Mouse (Mus musculus): Measurements from ENCODE around the gene Atf5. TPM values are rescaled to one million over a fixed set of nuclear protein-coding genes. Genes with fewer than 3 reads are reported as not detected.

Gene Atf5
- total RNA-seq, 1 experiment = 16.9 TPM

- no peak for TF ChIP-seq MAFK (IDR thresholded peaks at IDR 0.05; ENCODE audit: insufficient read depth, low read depth, low read length)
- TF ChIP-seq HCFC1 (IDR thresholded peaks at IDR 0.05; ENCODE audit: borderline replicate concordance, insufficient read depth, low read length) = no peak
- TF ChIP-seq CHD2 (IDR thresholded peaks at IDR 0.05; ENCODE audit: low read depth, low read length) = no peak
- TF ChIP-seq ZC3H11A (IDR thresholded peaks at IDR 0.05; ENCODE audit: borderline replicate concordance, low read depth, low read length) = no peak
- TF ChIP-seq ZNF384 (IDR thresholded peaks at IDR 0.05; ENCODE audit: low read depth, low read length) = no peak
- Histone ChIP-seq H3K4me3 (ENCODE audit: insufficient read depth in 1 of 2, low read depth in 1 of 2, low read length in 2 of 2, poor library complexity in 1 of 2, severe bottlenecking in 1 of 2) (no peak overlapping the region), H3K4me1 (ENCODE audit: control insufficient read depth in 2 of 2, insufficient read depth in 2 of 2, low read length in 2 of 2, poor library complexity in 1 of 2) (peaks cover 0 to 7% of the 10 kb centered on the region in 2 experiments; a peak in 2 of 4 replicates), H3K27ac (ENCODE audit: insufficient read depth, low read depth, low read length, poor library complexity, severe bottlenecking) (no peak overlapping the region), H3K9me3 (ENCODE audit: control insufficient read depth, insufficient read depth, low read depth, low read length) (no peaks in the 10 kb centered on the region), H3K36me3 (ENCODE audit: control insufficient read depth, insufficient read depth, low read length, poor library complexity, severe bottlenecking) (peaks cover 6% of the 10 kb centered on the region; the same call in 1 of the 2 replicates), H3K9ac (ENCODE audit: insufficient read depth, low read depth, low read length, poor library complexity, severe bottlenecking) (no peak overlapping the region)
- in situ Hi-C loops (cut with MboI; ENCODE audit: low sequenced_read_pairs in 2 of 2, unreplicated experiment in 2 of 2) = no loop called here
- no peak for DNase-seq (ENCODE audit: low read depth, low spot score)
Observed at GRCm38 (mm10) chr7:44810819-44811557, 5.5 kb downstream of the Atf5 start.

- Histone ChIP-seq H3K36me3 (ENCODE audit: control insufficient read depth, insufficient read depth, low read length, poor library complexity, severe bottlenecking) (peaks cover 6% of the 10 kb centered on the region; the same call in 1 of the 2 replicates), H3K4me3 (ENCODE audit: insufficient read depth in 1 of 2, low read depth in 1 of 2, low read length in 2 of 2, poor library complexity in 1 of 2, severe bottlenecking in 1 of 2) (no peak overlapping the region), H3K4me1 (ENCODE audit: control insufficient read depth in 2 of 2, insufficient read depth in 2 of 2, low read length in 2 of 2, poor library complexity in 1 of 2) (peaks cover 0 to 7% of the 10 kb centered on the region in 2 experiments; a peak in 2 of 4 replicates), H3K9me3 (ENCODE audit: control insufficient read depth, insufficient read depth, low read depth, low read length) (no peaks in the 10 kb centered on the region), H3K9ac (ENCODE audit: insufficient read depth, low read depth, low read length, poor library complexity, severe bottlenecking) (no peak overlapping the region), H3K27ac (ENCODE audit: insufficient read depth, low read depth, low read length, poor library complexity, severe bottlenecking) (no peak overlapping the region)
- no peak for TF ChIP-seq CHD2 (IDR thresholded peaks at IDR 0.05; ENCODE audit: low read depth, low read length)
- no peak for TF ChIP-seq MAFK (IDR thresholded peaks at IDR 0.05; ENCODE audit: insufficient read depth, low read depth, low read length)
- no peak for TF ChIP-seq ZNF384 (IDR thresholded peaks at IDR 0.05; ENCODE audit: low read depth, low read length)
- TF ChIP-seq HCFC1 (IDR thresholded peaks at IDR 0.05; ENCODE audit: borderline replicate concordance, insufficient read depth, low read length) = no peak
- TF ChIP-seq ZC3H11A (IDR thresholded peaks at IDR 0.05; ENCODE audit: borderline replicate concordance, low read depth, low read length) = no peak
- in situ Hi-C loops (cut with MboI; ENCODE audit: low sequenced_read_pairs in 2 of 2, unreplicated experiment in 2 of 2) = no loop called here
- no peak for DNase-seq (ENCODE audit: low read depth, low spot score)
Observed at GRCm38 (mm10) chr7:44810365-44810764, 6.1 kb downstream of the Atf5 start.

DNA sequence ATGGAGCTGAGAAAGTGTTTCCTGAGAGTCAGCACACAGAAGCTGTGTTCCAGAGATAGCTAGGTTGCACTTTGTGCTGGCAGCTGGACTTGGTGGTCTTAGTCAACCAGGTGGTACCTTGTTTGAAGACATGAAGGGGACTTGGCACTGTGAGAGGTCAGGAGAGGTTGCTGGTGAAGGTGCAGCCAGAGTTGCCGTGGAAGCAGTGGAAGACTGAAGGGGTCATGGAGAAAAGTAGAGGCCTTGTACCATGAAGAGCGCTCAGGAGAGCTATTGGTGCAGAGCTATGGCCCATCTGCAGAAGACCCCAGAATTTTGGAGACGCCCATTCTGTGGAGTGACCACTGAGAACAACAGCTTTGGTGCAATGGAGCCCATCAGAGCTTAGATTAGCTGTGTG is 7.0 kb downstream of the Atf5 start:
- no peak overlapping the region for H3K27ac ChIP-seq (ENCODE audit: insufficient read depth, low read depth, low read length, poor library complexity, severe bottlenecking)
- no peak for DNase-seq (ENCODE audit: low read depth, low spot score)
- in situ Hi-C loops (cut with MboI; ENCODE audit: low sequenced_read_pairs in 2 of 2, unreplicated experiment in 2 of 2) = no loop called here
- TF ChIP-seq ZC3H11A (IDR thresholded peaks at IDR 0.05; ENCODE audit: borderline replicate concordance, low read depth, low read length) (no peak), MAFK (IDR thresholded peaks at IDR 0.05; ENCODE audit: insufficient read depth, low read depth, low read length) (no peak), CHD2 (IDR thresholded peaks at IDR 0.05; ENCODE audit: low read depth, low read length) (no peak), ZNF384 (IDR thresholded peaks at IDR 0.05; ENCODE audit: low read depth, low read length) (no peak), HCFC1 (IDR thresholded peaks at IDR 0.05; ENCODE audit: borderline replicate concordance, insufficient read depth, low read length) (no peak)
- no peaks in the 10 kb centered on the region for H3K9me3 ChIP-seq (ENCODE audit: control insufficient read depth, insufficient read depth, low read depth, low read length)
- H3K4me1 ChIP-seq (ENCODE audit: control insufficient read depth in 2 of 2, insufficient read depth in 2 of 2, low read length in 2 of 2, poor library complexity in 1 of 2) = peaks cover 0 to 3% of the 10 kb centered on the region in 2 experiments; a peak in 1 of 4 replicates
- no peak overlapping the region for H3K4me3 ChIP-seq (ENCODE audit: insufficient read depth in 1 of 2, low read depth in 1 of 2, low read length in 2 of 2, poor library complexity in 1 of 2, severe bottlenecking in 1 of 2)
- no peak overlapping the region for H3K9ac ChIP-seq (ENCODE audit: insufficient read depth, low read depth, low read length, poor library complexity, severe bottlenecking)
- H3K36me3 ChIP-seq (ENCODE audit: control insufficient read depth, insufficient read depth, low read length, poor library complexity, severe bottlenecking) = peaks cover 3% of the 10 kb centered on the region; the same call in 1 of the 2 replicates

DNA sequence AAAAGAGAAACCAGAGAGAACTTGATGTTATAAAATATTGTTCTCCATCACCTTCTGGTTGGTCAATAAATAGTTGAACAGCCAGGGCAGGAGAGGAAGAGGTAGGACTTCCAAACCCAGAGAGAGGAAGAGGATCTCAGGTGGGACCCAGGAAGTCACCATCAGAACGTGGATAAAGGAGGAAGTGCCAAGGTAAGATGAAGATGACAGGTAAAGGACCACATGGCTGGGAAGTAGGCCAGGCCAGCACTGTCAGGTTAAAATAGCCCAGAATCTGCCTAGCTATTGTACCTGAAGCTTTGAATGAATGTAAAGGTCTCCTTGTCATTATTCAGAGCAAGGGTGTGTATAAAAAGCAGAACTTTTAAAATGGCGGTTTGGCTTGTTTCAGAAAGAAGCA is 7.5 kb downstream of the Atf5 start:
- no peak for TF ChIP-seq CHD2 (IDR thresholded peaks at IDR 0.05; ENCODE audit: low read depth, low read length)
- no peak for TF ChIP-seq ZC3H11A (IDR thresholded peaks at IDR 0.05; ENCODE audit: borderline replicate concordance, low read depth, low read length)
- TF ChIP-seq HCFC1 (IDR thresholded peaks at IDR 0.05; ENCODE audit: borderline replicate concordance, insufficient read depth, low read length) = no peak
- no peak for TF ChIP-seq ZNF384 (IDR thresholded peaks at IDR 0.05; ENCODE audit: low read depth, low read length)
- no peak for TF ChIP-seq MAFK (IDR thresholded peaks at IDR 0.05; ENCODE audit: insufficient read depth, low read depth, low read length)
- in situ Hi-C loops (cut with MboI; ENCODE audit: low sequenced_read_pairs in 2 of 2, unreplicated experiment in 2 of 2) = no loop called here
- Histone ChIP-seq H3K9me3 (ENCODE audit: control insufficient read depth, insufficient read depth, low read depth, low read length) (no peaks in the 10 kb centered on the region), H3K36me3 (ENCODE audit: control insufficient read depth, insufficient read depth, low read length, poor library complexity, severe bottlenecking) (no peaks in the 10 kb centered on the region; the same call in 1 of the 2 replicates), H3K9ac (ENCODE audit: insufficient read depth, low read depth, low read length, poor library complexity, severe bottlenecking) (no peak overlapping the region), H3K27ac (ENCODE audit: insufficient read depth, low read depth, low read length, poor library complexity, severe bottlenecking) (no peak overlapping the region), H3K4me1 (ENCODE audit: control insufficient read depth in 2 of 2, insufficient read depth in 2 of 2, low read length in 2 of 2, poor library complexity in 1 of 2) (peaks cover 0 to 6% of the 10 kb centered on the region in 2 experiments; a peak in 2 of 4 replicates), H3K4me3 (ENCODE audit: insufficient read depth in 1 of 2, low read depth in 1 of 2, low read length in 2 of 2, poor library complexity in 1 of 2, severe bottlenecking in 1 of 2) (no peak overlapping the region)
- DNase-seq (ENCODE audit: low read depth, low spot score) = no peak

Measured in ES-E14 (cell line).